Mouse (Mus musculus) neural tube, embryonic 11.5 days (tissue): ENCODE measurements around the gene Gm49395. TPM values are rescaled to one million over a fixed set of nuclear protein-coding genes. Genes with fewer than 3 reads are reported as not detected.

Source experiments
- ATAC-seq: fragments of 200-750 bp; cut with Nextera tagmentation; 2 replicates; pipeline ENCODE4 v1.8.0; 2017; ENCODE audit warnings: moderate number of reproducible peaks, mild to moderate bottlenecking, moderate TSS enrichment, moderate library complexity; ENCODE audit not compliant: insufficient read depth, low FRiP score, low TSS enrichment
- DNase-seq: peaks from one replicate; pipeline ENCODE4 v3.0.0-alpha.2; 2015; ENCODE audit warnings: low spot score
- H3K27ac ChIP-seq: fragments of 300-500 bp; sonication (generic); 2 replicates; pipeline ENCODE4 v1.5.1; 2014; ENCODE audit warnings: low read depth, mild to moderate bottlenecking, low read length
- H3K27me3 ChIP-seq: fragments of 300-500 bp; sonication (generic); 2 replicates; pipeline ENCODE4 v1.6.1; 2014; ENCODE audit warnings: mild to moderate bottlenecking, low read length, mixed read lengths; ENCODE audit not compliant: control insufficient read depth, insufficient read depth
- H3K36me3 ChIP-seq: fragments of 300-500 bp; sonication (generic); 2 replicates; pipeline ENCODE4 v1.6.1; 2014; ENCODE audit warnings: mild to moderate bottlenecking, low read length, moderate library complexity, mixed read lengths; ENCODE audit not compliant: control insufficient read depth, insufficient read depth
- H3K4me1 ChIP-seq: fragments of 300-500 bp; sonication (generic); 2 replicates; pipeline ENCODE4 v1.6.1; 2014; ENCODE audit warnings: low read length, mixed read lengths; ENCODE audit not compliant: control insufficient read depth, insufficient read depth
- H3K4me2 ChIP-seq: fragments of 300-500 bp; sonication (generic); 2 replicates; pipeline ENCODE4 v1.6.1; 2014; ENCODE audit warnings: low read depth, mild to moderate bottlenecking, moderate library complexity
- H3K4me3 ChIP-seq: fragments of 300-500 bp; sonication (generic); 2 replicates; pipeline ENCODE4 v1.5.1; 2014; ENCODE audit warnings: low read depth, low read length
- H3K9ac ChIP-seq: fragments of 300-500 bp; sonication (generic); 2 replicates; pipeline ENCODE4 v1.6.1; 2014; ENCODE audit warnings: mild to moderate bottlenecking, low read length
- H3K9me3 ChIP-seq: fragments of 300-500 bp; sonication (generic); 2 replicates; pipeline ENCODE4 v1.6.1; 2016; ENCODE audit warnings: low read length; ENCODE audit not compliant: control insufficient read depth
- WGBS: fragments of 180-500 bp; shearing (Covaris S2); extraction: QIAGEN DNeasy Blood & Tissue Kit; methylation state at CpG from one replicate; pipeline ENCODE4 v1.1.7; 2014; 5-methylcytosine and 5-hydroxymethylcytosine counted together
- polyA plus RNA-seq: library from polyadenylated mRNA; unstranded; fragments of >200 nt; fragmentation: Nextera tagmentation; extraction: Ambion mirVana; gene quantifications from 2 replicates; pipeline ENCODE4 v1.2.1, GENCODE M21; 2014

Gm49395 gene
- polyA plus RNA-seq, 1 experiment from 2014 or later, result 3.7 TPM

GRCm38 (mm10) chr13:115091511-115091910 is 10.2 kb downstream of the Gm49395 start:
- no peaks in the 10 kb centered on the region for H3K27me3 ChIP-seq
- 72% methylated on average over 3 of the region's 3 CpGs for WGBS
- H3K36me3 ChIP-seq, result 0 out of 2 replicates have a peak, but pooled peaks cover 2% of the 10 kb centered on the region
- no peaks in the 10 kb centered on the region for H3K9me3 ChIP-seq
- no peak overlapping the region for H3K4me2 ChIP-seq
- H3K27ac ChIP-seq, result no peak overlapping the region
- 0 out of 2 replicates have a peak, but pooled peaks cover 3% of the 10 kb centered on the region for H3K4me1 ChIP-seq
- no peak overlapping the region for H3K9ac ChIP-seq
- no peak overlapping the region for H3K4me3 ChIP-seq
- no peak for DNase-seq
- ATAC-seq, result no peak

GRCm38 (mm10) chr13:115090977-115091445 is 10.7 kb downstream of the Gm49395 start:
- Histone ChIP-seq H3K27ac (0 out of 2 replicates have a peak overlapping the region, but pooled peaks have one; percentile 71), H3K9me3 (no peaks in the 10 kb centered on the region), H3K9ac (no peak overlapping the region), H3K4me3 (peak overlapping the region; percentile 64), H3K27me3 (no peaks in the 10 kb centered on the region), H3K4me1 (0 out of 2 replicates have a peak, but pooled peaks cover 3% of the 10 kb centered on the region), H3K4me2 (peak overlapping the region; percentile 98), H3K36me3 (0 out of 2 replicates have a peak, but pooled peaks cover 2% of the 10 kb centered on the region)
- 58% methylated on average over 9 of the region's 9 CpGs for WGBS
- DNase-seq (no peak), ATAC-seq (no peak)

GRCm38 (mm10) chr13:115090069-115090976 is 11.4 kb downstream of the Gm49395 start, which contains the start of gene Pelo:
TSS of gene Pelo (minus strand) at chr13:115090186.
- Histone ChIP-seq H3K27ac (peak within 1 kb of the TSS; percentile 71), H3K9me3 (no peaks in the 10 kb centered on the region), H3K36me3 (0 out of 2 replicates have a peak, but pooled peaks cover 2% of the 10 kb centered on the region), H3K9ac (peak within 1 kb of the TSS; percentile 69), H3K27me3 (no peaks in the 10 kb centered on the region), H3K4me1 (0 out of 2 replicates have a peak, but pooled peaks cover 3% of the 10 kb centered on the region), H3K4me2 (peak within 1 kb of the TSS; percentile 98), H3K4me3 (peak within 1 kb of the TSS; percentile 64)
- DNase-seq (peak; percentile 95), ATAC-seq (peak; percentile 93)
- WGBS, result under 1% methylated on average over 60 of the region's 60 CpGs

- Histone ChIP-seq H3K27ac (no peak overlapping the region), H3K27me3 (no peaks in the 10 kb centered on the region), H3K4me3 (peak overlapping the region; percentile 64), H3K9me3 (no peaks in the 10 kb centered on the region), H3K4me1 (0 out of 2 replicates have a peak, but pooled peaks cover 3% of the 10 kb centered on the region), H3K36me3 (0 out of 2 replicates have a peak, but pooled peaks cover 2% of the 10 kb centered on the region), H3K9ac (peak overlapping the region; percentile 69), H3K4me2 (peak overlapping the region; percentile 98)
- ATAC-seq (peak; percentile 65), DNase-seq (peak; percentile 30)
- WGBS, result 4% methylated on average over 35 of the region's 35 CpGs
Observed at GRCm38 (mm10) chr13:115089395-115090025, 12.2 kb downstream of the Gm49395 start.

GRCm38 (mm10) chr13:115089020-115089394 is 12.7 kb downstream of the Gm49395 start:
- 0 out of 2 replicates have a peak, but pooled peaks cover 3% of the 10 kb centered on the region for H3K4me1 ChIP-seq
- H3K9me3 ChIP-seq, result no peaks in the 10 kb centered on the region
- peak overlapping the region; percentile 64 for H3K4me3 ChIP-seq
- no peak for ATAC-seq
- 59% methylated on average over 11 of the region's 11 CpGs for WGBS
- H3K27me3 ChIP-seq, result no peaks in the 10 kb centered on the region
- H3K9ac ChIP-seq, result peak overlapping the region; percentile 69
- DNase-seq, result no peak
- H3K27ac ChIP-seq, result no peak overlapping the region
- 0 out of 2 replicates have a peak, but pooled peaks cover 2% of the 10 kb centered on the region for H3K36me3 ChIP-seq
- peak overlapping the region; percentile 98 for H3K4me2 ChIP-seq

- DNase-seq, result no peak
- no peaks in the 10 kb centered on the region for H3K9me3 ChIP-seq
- no peak overlapping the region for H3K9ac ChIP-seq
- no peak overlapping the region for H3K4me3 ChIP-seq
- no peak overlapping the region for H3K4me2 ChIP-seq
- 0 out of 2 replicates have a peak, but pooled peaks cover 2% of the 10 kb centered on the region for H3K36me3 ChIP-seq
- no peak overlapping the region for H3K27ac ChIP-seq
- H3K4me1 ChIP-seq, result 0 out of 2 replicates have a peak, but pooled peaks cover 3% of the 10 kb centered on the region
- no peaks in the 10 kb centered on the region for H3K27me3 ChIP-seq
- no peak for ATAC-seq
- WGBS, result 87% methylated on average over 6 of the region's 6 CpGs
Observed at GRCm38 (mm10) chr13:115085974-115086373, 15.7 kb downstream of the Gm49395 start.

GRCm38 (mm10) chr13:115082339-115082738 is 19.4 kb downstream of the Gm49395 start:
- Histone ChIP-seq H3K27me3 (no peaks in the 10 kb centered on the region), H3K4me3 (no peak overlapping the region), H3K9ac (no peak overlapping the region), H3K4me2 (no peak overlapping the region), H3K9me3 (no peaks in the 10 kb centered on the region), H3K36me3 (0 out of 2 replicates have a peak, but pooled peaks cover 2% of the 10 kb centered on the region), H3K27ac (no peak overlapping the region), H3K4me1 (no peaks in the 10 kb centered on the region)
- DNase-seq, result no peak
- no peak for ATAC-seq
- WGBS, result 85% methylated on average over 7 of the region's 7 CpGs

GRCm38 (mm10) chr13:115079996-115080585 is 21.6 kb downstream of the Gm49395 start:
- no peaks in the 10 kb centered on the region for H3K4me1 ChIP-seq
- 93% methylated on average over 3 of the region's 3 CpGs for WGBS
- H3K9ac ChIP-seq, result no peak overlapping the region
- no peaks in the 10 kb centered on the region for H3K36me3 ChIP-seq
- ATAC-seq (no peak), DNase-seq (no peak)
- H3K4me3 ChIP-seq, result no peak overlapping the region
- no peak overlapping the region for H3K4me2 ChIP-seq
- no peak overlapping the region for H3K27ac ChIP-seq
- no peaks in the 10 kb centered on the region for H3K9me3 ChIP-seq
- H3K27me3 ChIP-seq, result no peaks in the 10 kb centered on the region
